Mouse (Mus musculus): ENCODE data around the gene Lysmd1.

GRCm38 (mm10) chr3:95107898-95108297 lies 26.0 kb upstream of the Lysmd1 start:
- TF ChIP-seq GATA1 (IDR thresholded peaks at IDR 0.05; ENCODE audit: borderline replicate concordance, low read length) (no peak), FLI1 (IDR thresholded peaks at IDR 0.05; ENCODE audit: low read length) (no peak)

Data from megakaryocyte, embryonic 14.5 days (primary cell).